Mouse (Mus musculus): ENCODE data around the gene Pdcd5.

Pdcd5 gene

DNA sequence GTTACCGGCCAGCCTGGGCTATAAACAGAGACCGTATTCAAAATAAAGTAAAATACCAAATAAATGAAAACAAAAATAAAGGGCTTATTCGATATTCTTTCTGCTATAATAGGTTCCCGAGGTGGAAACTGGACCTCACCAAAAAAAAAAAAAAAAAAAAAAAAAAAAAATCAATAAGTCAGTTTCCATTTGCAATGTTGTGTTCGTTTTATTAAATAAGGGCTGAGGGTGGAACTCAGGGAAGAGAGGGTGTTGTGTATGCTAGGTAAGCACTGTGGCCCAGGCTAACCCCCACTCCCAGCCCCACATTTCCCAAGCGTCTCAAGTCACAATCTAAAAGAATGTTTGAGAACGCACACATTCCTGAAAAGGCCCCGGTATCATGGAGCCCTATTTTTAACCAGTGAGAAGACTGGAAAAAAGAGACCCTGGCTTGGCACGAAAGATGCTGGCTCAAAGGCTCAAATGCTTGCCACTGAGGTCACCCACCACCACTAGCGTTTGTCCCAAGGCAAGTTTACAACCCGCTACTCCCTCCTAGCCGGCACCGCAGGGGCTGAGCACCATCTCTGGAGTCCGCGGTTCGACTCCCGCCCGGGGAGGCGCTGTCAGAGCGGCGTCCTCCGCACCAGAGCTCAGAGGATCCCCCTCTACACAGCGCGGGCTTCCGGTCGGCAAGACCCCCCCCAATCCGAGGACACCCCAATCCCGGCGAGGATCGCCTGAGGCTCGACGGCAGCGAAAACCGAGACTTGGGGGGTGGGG lies 822 bp downstream of the Pdcd5 start:
- DNase-seq (ENCODE audit: low spot score in 2 of 2): peak; percentile 35 to 60

DNA sequence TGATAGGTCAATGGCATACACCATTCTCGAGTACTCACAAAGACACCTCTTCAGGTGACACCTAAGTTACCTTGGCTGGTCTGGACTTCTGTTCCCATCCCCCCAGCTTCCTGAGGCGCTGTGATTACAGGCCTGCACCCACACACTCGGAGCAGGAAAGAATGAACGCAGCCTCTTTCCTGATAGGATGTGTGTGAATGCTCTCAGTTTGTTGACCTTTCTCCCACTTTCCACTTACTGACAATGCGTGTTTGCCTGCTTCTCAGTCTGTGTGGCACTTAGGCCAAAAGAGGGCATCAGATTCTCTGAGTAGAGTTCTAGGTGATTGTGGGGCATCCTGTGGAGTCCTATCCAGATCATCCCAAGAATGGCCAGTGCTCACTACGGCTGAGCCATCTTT lies 7.2 kb downstream of the Pdcd5 start:
- DNase-seq (ENCODE audit: low spot score in 2 of 2): no peak

DNA sequence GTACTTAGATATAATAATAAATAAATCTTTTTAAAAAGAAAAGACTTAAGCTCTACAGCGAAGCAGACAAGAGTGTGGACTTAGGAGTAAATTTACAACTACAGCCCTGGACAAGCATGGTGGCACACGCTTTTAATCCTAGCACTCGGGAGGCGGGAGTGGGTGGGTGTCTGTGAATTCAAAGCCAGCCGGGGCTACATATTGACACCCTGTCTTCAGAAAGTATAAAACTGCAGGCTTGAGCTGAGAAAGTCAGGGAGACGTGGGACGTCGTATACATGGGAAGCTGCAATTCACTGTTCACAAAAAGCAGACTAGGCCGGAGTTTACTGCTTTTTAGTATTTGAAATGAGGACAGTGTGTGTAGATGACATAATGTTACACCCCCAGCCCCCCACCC lies 10.4 kb downstream of the Pdcd5 start:
- DNase-seq (ENCODE audit: low spot score in 2 of 2): no peak

DNA sequence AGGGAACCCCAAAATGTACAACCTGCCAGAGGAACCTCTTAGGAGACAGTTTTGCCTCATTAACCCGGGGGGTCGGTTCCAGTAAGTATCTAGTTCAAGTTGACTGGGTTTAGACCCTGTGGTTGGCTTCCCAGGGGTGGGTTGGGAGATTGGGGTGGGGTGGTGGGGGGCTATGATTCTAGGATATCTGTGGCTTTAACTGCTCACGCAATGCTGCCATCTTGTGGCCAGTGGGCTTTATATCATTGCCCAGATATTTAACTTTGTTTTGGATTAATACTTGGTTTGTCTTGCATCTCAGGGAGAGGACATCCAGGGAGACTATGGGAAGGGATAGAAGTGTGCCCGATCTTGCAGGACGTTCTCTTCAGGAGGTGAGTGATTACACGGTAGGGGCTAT lies 11.1 kb downstream of the Pdcd5 start:
- peak in 1 of 2 experiments; percentile 60 for DNase-seq (ENCODE audit: low spot score in 2 of 2)

GRCm38 (mm10) chr7:35628496-35628895 lies 18.8 kb downstream of the Pdcd5 start:
- DNase-seq (ENCODE audit: low spot score in 2 of 2): peak; percentile 34 to 69

- no peak for DNase-seq (ENCODE audit: low spot score in 2 of 2)
Measured at GRCm38 (mm10) chr7:35627371-35627770, 19.9 kb downstream of the Pdcd5 start.

- no peak for DNase-seq (ENCODE audit: low spot score in 2 of 2)
Measured at GRCm38 (mm10) chr7:35626038-35626437, 21.3 kb downstream of the Pdcd5 start.

DNA sequence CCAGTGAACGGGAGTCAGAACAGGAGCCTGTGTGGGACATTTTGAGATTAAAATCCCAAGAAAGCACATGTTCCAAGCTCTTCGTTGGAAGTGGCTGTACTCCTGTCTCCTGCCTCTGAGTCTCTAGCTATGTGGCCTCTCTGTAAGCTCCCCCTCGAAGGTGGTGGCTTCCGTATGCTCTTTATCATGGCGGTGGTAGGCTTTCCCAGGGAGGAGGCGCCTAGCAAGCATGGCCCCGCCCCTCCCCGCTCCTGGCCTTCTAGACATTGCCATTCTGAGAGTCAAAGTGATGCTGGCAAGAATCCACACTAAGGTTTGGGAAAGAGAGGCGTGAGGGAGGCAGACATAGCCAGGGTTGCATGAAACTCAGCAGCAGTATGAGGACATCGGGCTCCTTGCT lies 24.7 kb downstream of the Pdcd5 start:
- no peak for DNase-seq (ENCODE audit: low spot score in 2 of 2)

DNA sequence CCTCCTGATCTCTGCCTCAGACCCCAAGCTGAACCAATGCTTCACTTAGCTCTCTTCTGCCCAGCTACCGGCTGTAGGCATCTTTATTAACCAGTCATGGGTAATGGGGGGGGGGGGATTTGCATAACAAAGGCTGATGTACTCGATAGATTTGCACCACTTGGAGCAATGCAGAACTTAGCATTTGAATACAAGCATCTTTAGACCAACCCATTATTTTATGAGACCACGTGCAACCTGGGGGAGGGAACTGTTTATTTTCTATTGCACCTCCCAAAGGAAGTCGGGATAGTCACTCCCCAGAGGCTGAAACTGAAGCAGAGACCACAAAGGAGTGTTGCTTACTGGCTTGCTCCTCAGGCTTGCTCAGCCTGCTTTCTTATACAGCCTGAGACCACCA lies 29.8 kb downstream of the Pdcd5 start:
- no peak for DNase-seq (ENCODE audit: low spot score in 2 of 2)

- DNase-seq (ENCODE audit: low spot score in 2 of 2): no peak
Measured at GRCm38 (mm10) chr7:35609245-35609644, 38.1 kb downstream of the Pdcd5 start.

DNA sequence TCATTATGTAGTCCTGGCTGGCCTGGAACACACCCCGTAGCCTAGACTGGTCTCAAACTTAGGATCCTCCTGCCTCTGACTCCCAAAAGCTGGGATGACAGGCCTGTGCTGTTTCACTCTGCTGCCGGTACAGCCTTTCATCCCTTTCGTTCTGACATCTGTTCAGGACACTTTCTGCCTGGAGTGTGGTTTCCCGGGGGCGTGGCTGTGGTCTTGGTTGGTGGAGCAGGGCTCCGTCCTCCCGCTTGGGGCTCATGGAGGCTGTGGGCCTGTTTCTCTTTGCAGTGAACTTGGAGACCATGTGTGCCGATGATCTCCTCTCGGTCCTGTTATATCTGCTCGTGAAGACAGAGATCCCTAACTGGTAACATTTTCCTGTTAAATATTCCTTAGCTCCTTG lies 40.5 kb downstream of the Pdcd5 start:
- DNase-seq (ENCODE audit: low spot score in 2 of 2): no peak

- no peak for DNase-seq (ENCODE audit: low spot score in 2 of 2)
Measured at GRCm38 (mm10) chr7:35602766-35603165, 44.6 kb downstream of the Pdcd5 start.

DNA sequence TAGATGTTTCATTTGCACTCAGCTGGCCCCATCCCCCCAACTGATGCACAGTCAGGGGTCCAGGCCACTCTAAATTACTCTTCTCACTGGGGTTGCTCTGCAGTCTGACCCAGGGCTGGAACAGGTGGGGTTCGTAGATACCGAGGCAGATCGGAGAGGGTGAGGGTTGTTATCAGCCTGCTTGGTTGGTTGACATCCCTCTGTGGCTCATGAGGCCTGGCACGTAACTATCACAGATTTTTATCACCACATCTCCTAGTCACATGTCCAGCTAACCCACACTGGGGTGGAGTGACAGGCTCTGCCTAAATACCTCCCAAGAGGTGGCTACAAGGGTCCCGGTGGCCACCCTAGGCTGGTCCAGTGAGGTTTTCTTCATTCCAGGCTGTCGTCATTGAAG lies 46.2 kb downstream of the Pdcd5 start:
- DNase-seq (ENCODE audit: low spot score in 2 of 2): no peak

GRCm38 (mm10) chr7:35600031-35600430 lies 47.3 kb downstream of the Pdcd5 start:
- DNase-seq (ENCODE audit: low spot score in 2 of 2): no peak

- DNase-seq (ENCODE audit: low spot score in 2 of 2): no peak
Measured at GRCm38 (mm10) chr7:35599492-35599891, 47.8 kb downstream of the Pdcd5 start.

- DNase-seq (ENCODE audit: low spot score in 2 of 2): no peak
Measured at GRCm38 (mm10) chr7:35594311-35594710, 53.0 kb downstream of the Pdcd5 start.

Measured in spleen, postnatal 10 days (tissue).